Mouse (Mus musculus) hindbrain, embryonic 13.5 days (tissue): ENCODE data around the gene Gse1. TPM values are rescaled to one million over a fixed set of nuclear protein-coding genes. Genes with fewer than 3 reads are reported as not detected.
"Not testable (repeated sequence)": the region's sequence is repeated elsewhere in the genome, so short reads cannot be mapped to it uniquely, and the experiment has no call there.

Source experiments
- ATAC-seq: fragments of 200-750 bp; cut with Nextera tagmentation; 2 replicates; pipeline ENCODE4 v1.8.0; 2017; ENCODE audit warnings: moderate TSS enrichment; ENCODE audit not compliant: low FRiP score
- H3K27ac ChIP-seq: fragments of 300-500 bp; sonication (generic); 2 replicates; pipeline ENCODE4 v1.5.1; 2015; ENCODE audit warnings: inconsistent platforms, mild to moderate bottlenecking, moderate library complexity
- H3K27me3 ChIP-seq: fragments of 300-500 bp; sonication (generic); 2 replicates; pipeline ENCODE4 v1.6.1; 2015; ENCODE audit warnings: mild to moderate bottlenecking, inconsistent platforms
- H3K36me3 ChIP-seq: fragments of 300-500 bp; sonication (generic); 2 replicates; pipeline ENCODE4 v1.6.1; 2015; ENCODE audit warnings: mild to moderate bottlenecking, inconsistent platforms
- H3K4me1 ChIP-seq: fragments of 300-500 bp; sonication (generic); replicated peaks from 2 replicates; pipeline ENCODE4 v1.6.1; 2015; ENCODE audit warnings: inconsistent platforms
- H3K4me2 ChIP-seq: fragments of 300-500 bp; sonication (generic); 2 replicates; pipeline ENCODE4 v1.6.1; 2015; ENCODE audit warnings: inconsistent platforms, mild to moderate bottlenecking, moderate library complexity
- H3K4me3 ChIP-seq: fragments of 300-500 bp; sonication (generic); 2 replicates; pipeline ENCODE4 v1.5.1; 2015; ENCODE audit warnings: mild to moderate bottlenecking, inconsistent platforms
- H3K9ac ChIP-seq: fragments of 300-500 bp; sonication (generic); 2 replicates; pipeline ENCODE4 v1.6.1; 2015; ENCODE audit warnings: mild to moderate bottlenecking, inconsistent platforms
- H3K9me3 ChIP-seq: fragments of 300-500 bp; sonication (generic); 2 replicates; pipeline ENCODE4 v1.6.1; 2016; ENCODE audit warnings: inconsistent platforms
- WGBS: fragments of 180-500 bp; shearing (Covaris S2); methylation state at CpG from one replicate; pipeline ENCODE4 v1.1.7; 2015; 5-methylcytosine and 5-hydroxymethylcytosine counted together
- polyA plus RNA-seq: library from polyadenylated mRNA; unstranded; fragments of >200 nt; fragmentation: Nextera tagmentation; extraction: Ambion mirVana; gene quantifications from 2 replicates; pipeline ENCODE4 v1.2.1, GENCODE M21; 2015

Gene Gse1
- polyA plus RNA-seq, 1 experiment from 2014 or later = 22.1 TPM

GRCm38 (mm10) chr8:120347734-120348341, 119.6 kb downstream of the Gse1 start:
- Histone ChIP-seq H3K9me3 (no peaks in the 10 kb centered on the region), H3K9ac (peak overlapping the region; percentile 65), H3K27ac (peak overlapping the region; percentile 94), H3K4me2 (peak overlapping the region; percentile 18), H3K4me1 (peaks cover 90% of the 10 kb centered on the region), H3K27me3 (no peaks in the 10 kb centered on the region; the same call in 1 of the 2 replicates), H3K36me3 (no peaks in the 10 kb centered on the region), H3K4me3 (no peak overlapping the region)
- 28% methylated on average over 21 of the region's 21 CpGs for WGBS
- ATAC-seq = peak; percentile 60

- Histone ChIP-seq H3K36me3 (no peaks in the 10 kb centered on the region), H3K4me1 (peaks cover 90% of the 10 kb centered on the region), H3K4me3 (no peak overlapping the region), H3K27me3 (no peaks in the 10 kb centered on the region; the same call in 1 of the 2 replicates), H3K27ac (peak overlapping the region; percentile 94), H3K4me2 (no peak overlapping the region), H3K9ac (0 out of 2 replicates have a peak overlapping the region, but pooled peaks have one; percentile 35), H3K9me3 (no peaks in the 10 kb centered on the region)
- no peak for ATAC-seq
- WGBS = 8% methylated on average over 11 of the region's 11 CpGs
Measured at GRCm38 (mm10) chr8:120348922-120349321, 120.7 kb downstream of the Gse1 start.

- no peak overlapping the region for H3K4me3 ChIP-seq
- H3K27ac ChIP-seq = no peak overlapping the region
- H3K9ac ChIP-seq = no peak overlapping the region
Measured at GRCm38 (mm10) chr8:120351332-120352071, 123.2 kb downstream of the Gse1 start.

GRCm38 (mm10) chr8:120352096-120352495, 123.8 kb downstream of the Gse1 start:
- Histone ChIP-seq H3K27me3 (no peaks in the 10 kb centered on the region), H3K4me2 (no peak overlapping the region), H3K4me1 (peaks cover 88% of the 10 kb centered on the region), H3K9ac (no peak overlapping the region), H3K4me3 (no peak overlapping the region), H3K9me3 (no peaks in the 10 kb centered on the region), H3K36me3 (no peaks in the 10 kb centered on the region), H3K27ac (no peak overlapping the region)
- 49% methylated on average over 10 of the region's 10 CpGs for WGBS
- no peak for ATAC-seq

More at GRCm38 (mm10) chr8:120351332-120352071, 123.2 kb downstream of the Gse1 start:
- 67% methylated on average over 7 of the region's 7 CpGs for WGBS
- H3K9me3 ChIP-seq = no peaks in the 10 kb centered on the region
- ATAC-seq = no peak
- no peak overlapping the region for H3K4me2 ChIP-seq
- H3K4me1 ChIP-seq = peaks cover 89% of the 10 kb centered on the region
- H3K36me3 ChIP-seq = no peaks in the 10 kb centered on the region
- no peaks in the 10 kb centered on the region for H3K27me3 ChIP-seq

GRCm38 (mm10) chr8:120356067-120356466, 127.8 kb downstream of the Gse1 start:
- H3K4me1 ChIP-seq = peaks cover 91% of the 10 kb centered on the region
- H3K27ac ChIP-seq = peak overlapping the region; percentile 76
- H3K9ac ChIP-seq = no peak overlapping the region
- ATAC-seq = 0 out of 2 replicates have a peak, but pooled peaks have one; percentile 33
- H3K4me2 ChIP-seq = no peak overlapping the region
- H3K27me3 ChIP-seq = 0 out of 2 replicates have a peak, but pooled peaks cover 4% of the 10 kb centered on the region
- WGBS = 34% methylated on average over 9 of the region's 9 CpGs
- H3K36me3 ChIP-seq = no peaks in the 10 kb centered on the region
- H3K9me3 ChIP-seq = no peaks in the 10 kb centered on the region
- no peak overlapping the region for H3K4me3 ChIP-seq

- WGBS = 62% methylated on average over 6 of the region's 6 CpGs
- Histone ChIP-seq H3K9me3 (no peaks in the 10 kb centered on the region), H3K27ac (no peak overlapping the region), H3K4me2 (no peak overlapping the region), H3K27me3 (0 out of 2 replicates have a peak, but pooled peaks cover 4% of the 10 kb centered on the region), H3K4me1 (peaks cover 89% of the 10 kb centered on the region), H3K9ac (no peak overlapping the region), H3K36me3 (no peaks in the 10 kb centered on the region), H3K4me3 (no peak overlapping the region)
- ATAC-seq = no peak
Measured at GRCm38 (mm10) chr8:120357504-120357903, 129.2 kb downstream of the Gse1 start.

- no peak overlapping the region for H3K4me3 ChIP-seq
- no peak overlapping the region for H3K9ac ChIP-seq
- H3K4me1 ChIP-seq = peaks cover 65% of the 10 kb centered on the region
- H3K27me3 ChIP-seq = 0 out of 2 replicates have a peak, but pooled peaks cover 8% of the 10 kb centered on the region
- H3K4me2 ChIP-seq = no peak overlapping the region
- H3K9me3 ChIP-seq = no peaks in the 10 kb centered on the region
- no peaks in the 10 kb centered on the region for H3K36me3 ChIP-seq
- peak overlapping the region; percentile 60 for H3K27ac ChIP-seq
- 63% methylated on average over 8 of the region's 8 CpGs for WGBS
- no peak for ATAC-seq
Measured at GRCm38 (mm10) chr8:120361301-120361700, 133.0 kb downstream of the Gse1 start.

- Histone ChIP-seq H3K4me1 (peaks cover 56% of the 10 kb centered on the region), H3K36me3 (no peaks in the 10 kb centered on the region), H3K9me3 (no peaks in the 10 kb centered on the region), H3K27me3 (0 out of 2 replicates have a peak, but pooled peaks cover 5% of the 10 kb centered on the region), H3K27ac (peak overlapping the region; percentile 18; the same call in 1 of the 2 replicates), H3K4me3 (no peak overlapping the region), H3K4me2 (no peak overlapping the region), H3K9ac (no peak overlapping the region)
- ATAC-seq = no peak
- 58% methylated on average over 10 of the region's 10 CpGs for WGBS
Measured at GRCm38 (mm10) chr8:120363552-120364071, 135.4 kb downstream of the Gse1 start.

- Histone ChIP-seq H3K36me3 (no peaks in the 10 kb centered on the region), H3K4me1 (peaks cover 61% of the 10 kb centered on the region), H3K27me3 (0 out of 2 replicates have a peak, but pooled peaks cover 5% of the 10 kb centered on the region), H3K9ac (no peak overlapping the region), H3K4me2 (no peak overlapping the region), H3K9me3 (no peaks in the 10 kb centered on the region), H3K4me3 (no peak overlapping the region), H3K27ac (peak overlapping the region; percentile 18; the same call in 1 of the 2 replicates)
- WGBS = 40% methylated on average over 7 of the region's 7 CpGs
- ATAC-seq = no peak
Measured at GRCm38 (mm10) chr8:120364093-120364725, 136.0 kb downstream of the Gse1 start.

- peaks cover 55% of the 10 kb centered on the region for H3K4me1 ChIP-seq
- H3K27me3 ChIP-seq = 0 out of 2 replicates have a peak, but pooled peaks cover 5% of the 10 kb centered on the region
- H3K27ac ChIP-seq = no peak overlapping the region
- WGBS = 89% methylated on average over 6 of the region's 6 CpGs
- H3K9me3 ChIP-seq = no peaks in the 10 kb centered on the region
- H3K4me3 ChIP-seq = no peak overlapping the region
- H3K4me2 ChIP-seq = no peak overlapping the region
- ATAC-seq = no peak
- no peak overlapping the region for H3K9ac ChIP-seq
- no peaks in the 10 kb centered on the region for H3K36me3 ChIP-seq
Measured at GRCm38 (mm10) chr8:120366840-120367239, 138.6 kb downstream of the Gse1 start.

GRCm38 (mm10) chr8:120368191-120368590, 139.9 kb downstream of the Gse1 start:
- not testable (repeated sequence) for H3K27me3 ChIP-seq, H3K4me2 ChIP-seq, H3K9me3 ChIP-seq, H3K4me3 ChIP-seq, H3K36me3 ChIP-seq, ATAC-seq, H3K9ac ChIP-seq
- H3K27ac ChIP-seq = peak overlapping the region; percentile 55; the same call in 1 of the 2 replicates
- WGBS = 81% methylated on average over 1 of the region's 1 CpGs
- H3K4me1 ChIP-seq = peaks cover 56% of the 10 kb centered on the region
